Mouse (Mus musculus) heart, postnatal 0 days (tissue): ENCODE results near the gene Agap3. TPM values are rescaled to one million over a fixed set of nuclear protein-coding genes. Genes with fewer than 3 reads are reported as not detected.

ENCODE experiments used
- ATAC-seq: fragments of 200-750 bp; cut with Nextera tagmentation; 2 replicates; pipeline ENCODE4 v1.8.0; 2017; ENCODE audit warnings: low read depth, moderate number of reproducible peaks, moderate library complexity; ENCODE audit not compliant: insufficient read depth
- DNase-seq: peaks from one replicate; pipeline ENCODE4 v3.0.0-alpha.2; 2016; ENCODE audit warnings: low spot score
- H3K27ac ChIP-seq: fragments of 300-500 bp; sonication (generic); 2 replicates; pipeline ENCODE4 v1.5.1; 2014; ENCODE audit warnings: low read depth, mild to moderate bottlenecking
- H3K27me3 ChIP-seq: fragments of 300-500 bp; sonication (generic); 2 replicates; pipeline ENCODE4 v1.6.1; 2014; ENCODE audit warnings: low read length, mixed read lengths; ENCODE audit not compliant: control insufficient read depth, insufficient read depth
- H3K36me3 ChIP-seq: fragments of 300-500 bp; sonication (generic); replicated peaks from 2 replicates; pipeline ENCODE4 v1.6.1; 2014; ENCODE audit warnings: low read length, mixed read lengths; ENCODE audit not compliant: control insufficient read depth, insufficient read depth
- H3K4me1 ChIP-seq: fragments of 300-500 bp; sonication (generic); 2 replicates; pipeline ENCODE4 v1.6.1; 2014; ENCODE audit warnings: antibody characterized with exemption; ENCODE audit not compliant: control insufficient read depth, insufficient read depth
- H3K4me2 ChIP-seq: fragments of 300-500 bp; sonication (generic); 2 replicates; pipeline ENCODE4 v1.6.1; 2014; ENCODE audit warnings: low read depth, mild to moderate bottlenecking, low read length, moderate library complexity
- H3K4me3 ChIP-seq: fragments of 300-500 bp; sonication (generic); 2 replicates; pipeline ENCODE4 v1.5.1; 2014; ENCODE audit warnings: low read depth, low read length
- H3K9ac ChIP-seq: fragments of 300-500 bp; sonication (generic); replicated peaks from 2 replicates; pipeline ENCODE4 v1.6.1; 2014; ENCODE audit warnings: low read depth, low read length, mixed read lengths
- H3K9me3 ChIP-seq: fragments of 300-500 bp; sonication (generic); replicated peaks from 2 replicates; pipeline ENCODE4 v1.6.1; 2016; ENCODE audit warnings: low read length; ENCODE audit not compliant: control insufficient read depth
- CTCF ChIP-seq: IDR thresholded peaks from 2 replicates; pipeline ENCODE4 v1.5.1; 2016; ENCODE audit warnings: antibody characterized with exemption, control low read depth, low read depth
- EP300 ChIP-seq: IDR thresholded peaks from 2 replicates; pipeline ENCODE4 v1.6.1; 2016; ENCODE audit warnings: antibody characterized with exemption, low read depth
- WGBS: fragments of 180-500 bp; shearing (Covaris S2); extraction: QIAGEN DNeasy Blood & Tissue Kit; methylation state at CpG from one replicate; pipeline ENCODE4 v1.1.7; 2014; 5-methylcytosine and 5-hydroxymethylcytosine counted together
- polyA plus RNA-seq: library from polyadenylated mRNA; unstranded; fragments of >200 nt; fragmentation: Nextera tagmentation; extraction: Ambion mirVana; gene quantifications from 2 replicates; pipeline ENCODE4 v1.2.1, GENCODE M21; 2015
- total RNA-seq: library from RNA; depleted of rRNA; stranded (reverse); fragments of >200 nt; gene quantifications from 2 replicates; pipeline ENCODE4 v1.2.3, GENCODE M21; 2014; ENCODE audit warnings: low replicate concordance

Gene Agap3
- total and polyA plus RNA-seq, 2 experiments from 2014 or later = 18.3 to 40.6 TPM

DNA sequence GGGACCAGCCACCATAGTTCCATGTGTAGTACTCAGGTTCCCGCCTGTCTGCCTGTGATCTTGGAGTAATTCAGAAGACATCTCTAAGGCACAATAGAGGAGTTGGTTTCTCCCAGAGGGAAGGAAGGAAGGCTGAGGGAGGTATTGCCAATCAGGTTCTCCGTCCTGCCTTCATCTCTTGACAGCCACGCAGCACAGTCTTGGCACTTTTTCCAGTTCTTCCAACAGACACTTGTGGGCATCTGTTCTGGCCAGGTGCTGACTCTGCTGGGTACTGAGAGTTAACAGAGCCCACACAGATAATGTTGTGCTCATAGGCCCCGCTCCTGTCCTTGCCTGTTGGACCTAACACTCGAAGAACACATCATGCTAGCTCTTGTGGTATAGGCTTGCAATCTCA is 34.8 kb downstream of the Agap3 start:
- WGBS = 83% methylated on average over 5 of the region's 5 CpGs
- Histone ChIP-seq H3K36me3 (peaks cover 79% of the 10 kb centered on the region), H3K4me3 (no peak overlapping the region), H3K9ac (no peak overlapping the region), H3K4me2 (no peak overlapping the region), H3K27ac (no peak overlapping the region), H3K27me3 (no peaks in the 10 kb centered on the region), H3K4me1 (no peaks in the 10 kb centered on the region), H3K9me3 (no peaks in the 10 kb centered on the region)
- ATAC-seq = no peak
- TF ChIP-seq EP300 (no peak), CTCF (no peak)
- no peak for DNase-seq

DNA sequence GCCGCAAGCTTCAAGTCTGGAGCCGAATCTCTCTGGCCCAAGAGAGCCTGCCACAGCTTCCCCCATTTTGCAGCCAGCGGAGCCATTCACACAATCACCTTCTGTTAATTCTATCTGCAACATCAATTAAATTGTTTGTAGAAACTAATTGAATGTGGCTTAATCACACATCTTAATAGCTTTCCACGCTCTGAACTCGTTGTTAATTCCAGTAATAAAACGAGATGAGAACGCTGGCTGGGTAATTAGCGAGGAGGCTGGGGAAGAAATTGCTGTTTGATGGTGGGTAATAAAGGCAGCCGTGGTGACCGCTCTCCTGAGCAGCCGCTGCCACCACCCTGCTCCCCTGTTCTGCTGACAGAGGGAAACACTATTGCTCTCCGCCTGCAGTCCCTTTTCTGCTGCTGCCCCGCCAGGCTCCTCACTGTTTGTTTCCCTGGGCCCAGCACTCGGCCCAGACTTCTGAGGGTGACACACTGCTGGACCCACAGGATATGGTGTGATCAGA is 38.5 kb downstream of the Agap3 start:
- Histone ChIP-seq H3K27ac (no peak overlapping the region), H3K4me1 (no peaks in the 10 kb centered on the region), H3K9ac (no peak overlapping the region), H3K36me3 (peaks cover 91% of the 10 kb centered on the region), H3K4me2 (no peak overlapping the region), H3K9me3 (no peaks in the 10 kb centered on the region), H3K4me3 (no peak overlapping the region), H3K27me3 (no peaks in the 10 kb centered on the region)
- ATAC-seq (no peak), DNase-seq (no peak)
- no peak for TF ChIP-seq CTCF
- no peak for TF ChIP-seq EP300
- WGBS = 88% methylated on average over 14 of the region's 14 CpGs

DNA sequence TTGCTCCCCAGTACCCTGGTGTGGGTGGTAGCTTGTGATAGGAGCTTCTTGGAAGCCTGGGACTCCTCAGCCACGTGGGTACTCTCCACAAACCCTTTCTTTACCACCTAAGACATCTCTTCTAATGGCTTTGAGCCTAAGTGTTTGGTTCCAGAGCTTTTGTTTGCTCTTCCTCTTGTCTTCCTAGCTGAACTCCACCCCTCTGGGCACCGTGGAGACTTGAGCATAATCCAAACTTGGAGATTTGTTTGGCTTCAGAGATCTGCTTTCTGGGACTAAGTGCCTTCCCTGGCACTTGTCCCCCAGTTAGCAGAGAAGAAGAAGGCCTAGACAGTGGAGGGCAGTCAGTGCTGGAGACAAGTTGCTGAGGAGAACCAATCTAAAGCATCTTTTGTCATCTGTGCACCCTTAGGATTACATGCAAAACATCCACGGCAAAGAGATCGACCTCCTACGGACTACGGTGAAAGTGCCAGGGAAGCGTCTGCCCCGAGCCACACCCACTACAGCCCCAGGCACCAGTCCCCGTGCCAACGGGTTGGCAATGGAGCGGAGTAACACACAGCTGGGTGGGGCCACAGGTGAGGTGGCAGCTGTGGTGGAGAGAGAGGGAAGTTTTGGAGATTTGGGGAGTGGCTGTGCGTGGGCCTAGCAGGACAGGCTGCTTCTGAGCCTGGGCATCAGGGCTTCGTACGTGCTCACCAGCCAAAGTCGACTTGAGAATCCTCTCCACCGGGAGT is 40.7 kb downstream of the Agap3 start:
- Histone ChIP-seq H3K27me3 (no peaks in the 10 kb centered on the region), H3K9me3 (no peaks in the 10 kb centered on the region), H3K4me1 (no peaks in the 10 kb centered on the region), H3K9ac (no peak overlapping the region), H3K4me2 (no peak overlapping the region), H3K27ac (no peak overlapping the region), H3K36me3 (peaks cover 94% of the 10 kb centered on the region), H3K4me3 (no peak overlapping the region)
- 83% methylated on average over 16 of the region's 16 CpGs for whole genome bisulfite sequencing
- ATAC-seq (no peak), DNase-seq (no peak)
- no peak for TF ChIP-seq CTCF
- TF ChIP-seq EP300 = no peak

DNA sequence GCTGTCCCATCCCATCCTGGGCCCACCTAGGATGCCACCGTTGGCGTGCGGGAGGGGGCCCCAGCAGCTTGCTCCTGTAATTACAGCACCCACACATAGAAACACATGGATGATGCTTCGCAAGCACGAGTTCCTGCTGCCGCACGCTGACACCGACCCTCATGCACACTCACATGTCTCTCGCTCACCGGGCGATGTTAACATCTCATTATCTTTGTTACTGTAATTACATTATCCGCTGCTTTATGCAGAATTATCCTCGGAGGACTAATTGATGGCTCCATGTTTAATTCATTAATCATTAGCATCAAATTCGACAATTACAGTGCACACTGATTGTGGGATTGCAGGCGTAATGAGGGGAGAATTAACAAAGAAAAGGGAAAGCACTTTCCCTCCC is 43.0 kb downstream of the Agap3 start:
- Histone ChIP-seq H3K4me2 (no peak overlapping the region), H3K27me3 (no peaks in the 10 kb centered on the region), H3K9ac (no peak overlapping the region), H3K4me1 (no peaks in the 10 kb centered on the region), H3K4me3 (no peak overlapping the region), H3K27ac (no peak overlapping the region), H3K9me3 (no peaks in the 10 kb centered on the region), H3K36me3 (peaks cover 94% of the 10 kb centered on the region)
- 93% methylated on average over 15 of the region's 15 CpGs for WGBS
- DNase-seq = no peak
- no peak for TF ChIP-seq CTCF
- TF ChIP-seq EP300 = no peak
- no peak for ATAC-seq

DNA sequence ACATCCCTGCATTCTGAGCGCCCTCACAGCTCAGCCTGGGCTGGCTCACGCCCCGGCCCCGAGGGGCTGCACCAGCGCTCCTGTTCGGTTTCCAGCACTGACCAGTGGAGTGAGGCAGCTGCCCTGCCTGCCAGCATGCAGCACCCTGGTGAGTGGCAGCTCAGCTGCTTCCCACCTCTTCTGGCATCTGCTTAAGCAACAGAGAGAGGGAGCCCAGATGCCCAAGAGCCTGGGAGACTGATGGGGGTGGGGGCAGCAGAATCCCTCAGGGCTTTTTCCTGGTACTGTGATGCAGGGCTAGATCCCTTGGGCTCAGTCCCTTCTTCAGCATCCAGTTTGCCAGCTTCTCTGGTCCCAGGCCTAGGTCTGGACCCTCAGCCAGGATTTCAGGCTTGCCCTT is 44.8 kb downstream of the Agap3 start:
- Histone ChIP-seq H3K4me2 (no peak overlapping the region), H3K9me3 (no peaks in the 10 kb centered on the region), H3K27ac (no peak overlapping the region), H3K4me3 (no peak overlapping the region), H3K27me3 (no peaks in the 10 kb centered on the region), H3K36me3 (peaks cover 90% of the 10 kb centered on the region), H3K9ac (no peak overlapping the region), H3K4me1 (no peaks in the 10 kb centered on the region)
- WGBS = 74% methylated on average over 6 of the region's 6 CpGs
- DNase-seq (no peak), ATAC-seq (no peak)
- no peak for TF ChIP-seq EP300
- TF ChIP-seq CTCF = no peak

DNA sequence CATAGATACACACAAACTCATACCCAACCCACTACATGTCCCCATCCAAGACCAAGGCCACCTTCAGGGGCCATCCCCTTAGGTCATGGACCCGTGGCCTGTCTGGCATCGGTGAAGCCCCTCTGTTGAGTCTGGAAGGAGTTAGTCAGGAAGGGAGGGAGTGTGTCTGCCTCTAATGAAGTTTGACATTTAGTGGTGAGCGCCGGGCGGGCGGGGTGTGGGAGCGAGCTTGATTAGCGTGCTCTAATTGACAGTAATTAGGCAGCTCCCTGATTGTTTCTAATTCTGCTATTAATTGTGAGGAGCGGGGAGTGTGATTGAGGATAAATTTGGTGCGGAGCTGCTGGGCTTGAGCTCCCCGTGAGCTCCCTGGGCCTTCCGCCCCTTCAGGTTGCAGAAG is 45.5 kb downstream of the Agap3 start:
- TF ChIP-seq EP300 (no peak), CTCF (no peak)
- Histone ChIP-seq H3K36me3 (peaks cover 88% of the 10 kb centered on the region), H3K27ac (no peak overlapping the region), H3K9ac (no peak overlapping the region), H3K4me2 (no peak overlapping the region), H3K4me3 (no peak overlapping the region), H3K9me3 (no peaks in the 10 kb centered on the region), H3K4me1 (no peaks in the 10 kb centered on the region), H3K27me3 (no peaks in the 10 kb centered on the region)
- ATAC-seq = no peak
- DNase-seq = no peak
- 89% methylated on average over 12 of the region's 12 CpGs for WGBS
